Mouse (Mus musculus): ENCODE results near the gene Ell2.

Ell2 gene

DNA sequence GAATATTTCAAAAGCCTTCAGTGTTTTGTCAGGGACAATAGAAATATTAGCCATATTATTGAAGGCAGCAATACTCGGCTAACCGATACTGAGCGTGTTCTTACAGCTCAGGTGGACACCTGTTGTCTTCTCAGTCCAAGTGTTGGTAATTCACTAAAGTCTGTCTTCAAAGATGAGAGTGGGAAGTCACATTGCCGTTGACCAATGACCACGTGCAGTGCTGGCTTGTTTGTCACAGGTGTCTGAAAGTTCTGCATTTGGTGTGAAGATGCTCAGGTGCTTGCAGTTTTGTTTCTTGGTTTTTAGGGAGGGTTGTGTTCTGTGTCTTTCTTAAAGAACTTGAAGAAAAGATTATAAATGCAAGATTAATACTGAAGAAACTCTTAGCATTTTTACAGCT is 27.7 kb downstream of the Ell2 start:
- no peak for DNase-seq

- no peak for DNase-seq
These were observed 29.0 kb downstream of the Ell2 start for GRCm38 (mm10) chr13:75735606-75736005.

GRCm38 (mm10) chr13:75737991-75738390 is 31.4 kb downstream of the Ell2 start:
- DNase-seq, result no peak

- no peak for DNase-seq
These were observed 32.0 kb downstream of the Ell2 start for GRCm38 (mm10) chr13:75738536-75738935.

GRCm38 (mm10) chr13:75738957-75739356 is 32.4 kb downstream of the Ell2 start:
- DNase-seq, result no peak

- DNase-seq, result no peak
These were observed 33.5 kb downstream of the Ell2 start for GRCm38 (mm10) chr13:75740018-75740417.

GRCm38 (mm10) chr13:75741119-75741518 is 34.6 kb downstream of the Ell2 start:
- DNase-seq, result no peak

DNA sequence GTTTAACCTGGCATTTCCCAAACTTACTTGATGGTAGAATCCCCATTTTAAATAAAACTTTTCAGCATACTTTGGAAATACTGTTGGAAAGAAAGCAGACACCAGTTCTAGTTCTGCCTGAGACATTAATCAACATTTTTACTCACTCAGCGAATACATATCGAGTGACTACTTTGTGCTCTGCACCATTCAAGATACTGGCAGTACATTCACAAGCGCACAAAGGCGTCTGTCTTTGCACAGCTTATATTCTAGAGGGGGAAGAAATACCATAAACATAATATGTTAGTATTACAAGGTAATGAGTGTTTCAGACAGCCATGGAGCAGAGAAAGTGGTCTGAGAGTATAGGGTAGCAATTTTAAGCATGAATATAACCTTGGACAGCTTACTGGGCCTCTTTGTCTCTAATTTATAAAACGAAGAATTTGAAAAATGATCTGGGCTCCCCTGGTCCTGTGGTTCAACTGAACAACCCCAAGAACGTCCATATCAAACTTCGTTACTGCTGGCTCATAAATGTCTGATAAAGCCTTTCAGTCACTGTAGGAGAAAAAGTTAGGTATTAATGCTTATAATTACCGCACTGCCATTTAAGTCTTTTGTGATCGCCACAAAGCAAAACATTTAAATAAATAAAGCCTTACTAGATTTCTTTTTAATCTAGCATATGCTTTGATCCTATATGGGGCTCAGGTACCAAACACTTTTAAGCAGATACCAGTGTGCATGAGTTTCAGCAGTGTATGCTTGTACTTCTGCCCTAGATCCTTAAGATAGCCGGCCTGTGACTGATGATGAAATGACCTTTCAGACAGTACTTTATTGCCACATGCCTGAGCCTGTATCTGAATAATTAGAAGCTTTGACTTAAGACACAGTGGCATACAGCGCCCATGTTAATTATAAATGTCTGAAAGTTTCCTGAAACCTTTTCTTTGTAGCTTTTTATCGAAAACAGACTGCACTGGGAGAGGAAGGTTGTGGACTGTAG is 35.5 kb downstream of the Ell2 start:
- DNase-seq, result no peak

GRCm38 (mm10) chr13:75742970-75743369 is 36.4 kb downstream of the Ell2 start:
- no peak for DNase-seq

DNA sequence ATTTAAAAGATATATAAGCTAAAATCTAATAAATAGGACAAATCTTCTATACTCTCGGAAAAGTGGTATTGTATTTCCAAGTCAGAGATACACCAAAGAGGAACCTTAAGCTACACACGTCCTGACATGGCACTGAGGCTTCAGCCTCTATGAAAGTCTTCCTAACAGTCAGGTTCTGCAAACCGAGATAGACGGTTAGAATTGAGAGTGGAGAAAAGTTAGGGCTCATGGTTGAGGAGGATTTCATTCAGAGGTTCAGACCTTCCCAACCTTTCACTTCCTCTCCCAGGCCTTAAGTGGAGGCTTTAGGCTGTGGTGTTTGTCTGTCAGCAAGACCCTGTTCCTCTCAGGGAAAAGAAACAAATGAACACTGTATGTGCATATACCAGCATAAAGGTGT is 37.5 kb downstream of the Ell2 start:
- DNase-seq, result no peak

- no peak for DNase-seq
These were observed 38.8 kb downstream of the Ell2 start for GRCm38 (mm10) chr13:75745328-75745727.

- no peak for DNase-seq
These were observed 40.7 kb downstream of the Ell2 start for GRCm38 (mm10) chr13:75747265-75747664.

- DNase-seq, result no peak
These were observed 42.1 kb downstream of the Ell2 start for GRCm38 (mm10) chr13:75748685-75749084.

DNA sequence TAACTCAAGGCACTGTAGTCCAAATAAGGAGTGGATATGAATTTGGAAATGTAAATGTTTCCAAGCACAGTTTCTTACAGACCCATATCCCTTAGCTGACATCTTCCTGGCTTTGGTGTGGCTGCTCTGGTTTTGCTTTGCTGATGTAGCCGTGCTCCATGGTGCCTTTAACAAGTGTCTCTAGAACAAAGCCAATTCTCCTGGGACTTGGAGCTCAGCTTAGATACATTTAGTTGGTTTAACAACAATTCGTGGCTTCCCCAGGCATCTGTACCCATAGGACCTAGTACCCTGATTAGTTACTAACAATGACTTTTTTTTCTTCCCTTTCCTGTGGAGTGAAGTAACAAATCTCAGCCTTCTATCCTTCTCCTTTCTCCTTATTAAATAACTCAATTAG is 44.2 kb downstream of the Ell2 start:
- DNase-seq, result no peak

GRCm38 (mm10) chr13:75752216-75752938 is 45.8 kb downstream of the Ell2 start:
- DNase-seq, result peak; percentile 61

GRCm38 (mm10) chr13:75754398-75754797 is 47.8 kb downstream of the Ell2 start:
- DNase-seq, result no peak

- DNase-seq, result no peak
These were observed 54.4 kb downstream of the Ell2 start for GRCm38 (mm10) chr13:75760859-75761548.

DNA sequence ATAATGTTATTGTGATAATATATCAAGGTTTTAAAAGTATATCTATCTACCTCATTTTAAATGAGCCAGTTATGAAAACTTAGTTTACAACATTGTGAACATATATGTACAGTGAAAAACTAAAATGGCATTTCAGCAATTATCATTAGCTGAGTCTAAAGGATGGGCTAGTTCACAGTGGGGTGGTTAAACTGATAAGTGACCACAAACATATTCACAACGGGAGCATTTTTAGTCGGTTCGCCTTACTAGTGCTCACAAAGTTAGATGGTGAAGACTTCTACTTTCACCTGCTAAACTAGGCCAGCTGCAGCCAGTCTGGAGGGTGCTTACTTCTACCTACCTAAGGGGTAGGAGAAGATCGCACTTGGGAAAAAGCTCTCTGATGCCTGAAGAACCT is 56.2 kb downstream of the Ell2 start:
- DNase-seq, result no peak

GRCm38 (mm10) chr13:75763280-75763679 is 56.7 kb downstream of the Ell2 start:
- DNase-seq, result no peak

DNA sequence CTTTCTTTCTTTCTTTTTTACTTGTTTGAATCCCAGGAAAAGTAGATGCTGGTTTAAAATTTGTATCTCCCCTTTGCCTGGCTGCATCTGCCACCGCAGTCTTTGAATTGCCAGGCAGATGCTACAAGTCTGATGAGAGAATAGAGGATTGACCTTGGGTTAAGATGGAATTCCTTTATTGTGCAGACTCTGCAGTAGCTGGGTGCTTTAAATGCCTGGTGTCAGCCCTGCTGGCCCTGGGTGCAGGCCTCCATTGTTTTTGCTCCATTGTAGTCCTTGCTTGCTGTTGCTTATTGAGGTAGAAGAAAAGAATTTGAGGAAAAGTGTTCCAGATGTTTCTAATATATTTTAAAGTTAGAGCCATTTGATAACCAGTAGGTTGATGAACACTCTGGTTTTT is 59.2 kb downstream of the Ell2 start:
- DNase-seq, result no peak

GRCm38 (mm10) chr13:75766238-75766637 is 59.7 kb downstream of the Ell2 start:
- no peak for DNase-seq

DNA sequence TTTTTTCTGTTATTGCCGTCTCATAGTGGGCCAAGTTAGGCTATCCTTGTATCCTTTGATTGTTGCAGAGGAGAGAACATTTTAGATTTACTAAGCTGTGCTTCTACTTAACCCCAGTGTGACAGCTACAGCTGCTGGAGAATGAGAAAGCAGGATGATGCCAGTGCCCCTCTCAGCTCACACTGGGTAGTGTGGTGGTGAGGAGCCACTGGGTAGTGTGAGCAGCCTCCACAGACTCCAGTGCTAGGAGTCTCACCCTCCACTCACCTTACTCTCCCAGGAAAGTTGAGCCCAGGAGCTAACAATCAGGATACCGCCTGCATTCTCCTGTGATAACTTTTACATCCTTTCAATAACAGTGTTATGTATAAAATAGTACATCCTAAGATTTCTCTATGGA is 60.4 kb downstream of the Ell2 start:
- no peak for DNase-seq

DNA sequence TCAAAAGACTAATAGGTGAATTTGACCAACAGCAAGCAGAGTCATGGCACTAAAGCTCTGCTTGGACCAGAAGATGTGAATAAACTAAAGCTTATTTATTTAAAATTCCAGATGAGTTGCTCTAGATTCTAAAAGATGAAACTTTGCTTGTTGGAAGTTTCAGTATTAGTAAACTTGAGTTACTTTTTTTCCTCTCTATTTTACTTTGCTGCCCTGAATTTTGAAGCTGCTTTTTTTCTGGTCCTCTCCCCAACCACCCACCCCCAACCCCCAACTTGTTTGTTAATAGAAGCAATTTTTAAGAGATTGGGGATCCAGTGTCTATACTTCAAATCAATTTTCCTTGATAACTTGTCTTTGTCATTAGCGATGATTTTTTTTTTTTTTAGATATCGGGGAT is 64.2 kb downstream of the Ell2 start:
- no peak for DNase-seq
